Mouse (Mus musculus) T-helper 17 cell (primary cell): ENCODE measurements around the gene Nbr1.

Experiments used
- in situ Hi-C, 2 experiments: fragments of 300-600 bp; cut with MboI, MseI; formaldehyde crosslinking; loops; 1 replicate in 1 of 2; 2 replicates in 1 of 2; pipeline ENCODE4 v1.15.1; 2025; ENCODE audit warnings: high pct_unique_total_duplicates in 2 of 2

Gene Nbr1

GRCm38 (mm10) chr11:101551751-101552475 lies at the start of gene Nbr1, which contains the start of gene Brca1:
Nbr1 (plus strand) TSS chr11:101552149.
Brca1 (minus strand) TSS chr11:101551955.
- in situ Hi-C loops = loop anchor here in 1 of 2 experiments (5.0 kb wide), 1 partner anchor 70 kb away; no protein-coding TSS in a partner anchor

DNA sequence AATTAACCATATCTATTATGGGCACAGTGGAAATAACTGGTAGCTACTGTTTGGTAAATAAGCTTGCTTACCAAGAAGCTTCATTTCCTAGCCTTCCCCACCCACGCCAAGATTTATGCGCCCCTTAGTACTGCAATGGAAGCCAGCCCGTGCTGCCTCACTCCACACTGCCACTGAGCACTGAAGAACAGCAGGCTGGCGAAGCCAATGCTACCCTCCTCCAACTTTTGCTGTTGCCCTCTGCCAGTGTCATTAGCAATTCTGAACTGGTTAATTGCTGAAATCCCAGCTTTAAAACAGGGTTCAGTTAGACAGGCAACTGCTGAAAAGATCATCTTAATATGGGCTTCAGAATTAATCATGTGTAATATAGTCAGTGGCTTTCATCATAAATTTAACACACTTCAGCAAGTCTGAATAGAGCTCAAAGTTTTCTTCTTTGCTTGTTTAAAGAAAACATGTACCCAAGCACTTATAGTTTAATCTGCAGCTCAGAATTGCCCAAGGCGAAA lies 45.6 kb upstream of the Nbr1 start:
- in situ Hi-C loops = no loop called here

DNA sequence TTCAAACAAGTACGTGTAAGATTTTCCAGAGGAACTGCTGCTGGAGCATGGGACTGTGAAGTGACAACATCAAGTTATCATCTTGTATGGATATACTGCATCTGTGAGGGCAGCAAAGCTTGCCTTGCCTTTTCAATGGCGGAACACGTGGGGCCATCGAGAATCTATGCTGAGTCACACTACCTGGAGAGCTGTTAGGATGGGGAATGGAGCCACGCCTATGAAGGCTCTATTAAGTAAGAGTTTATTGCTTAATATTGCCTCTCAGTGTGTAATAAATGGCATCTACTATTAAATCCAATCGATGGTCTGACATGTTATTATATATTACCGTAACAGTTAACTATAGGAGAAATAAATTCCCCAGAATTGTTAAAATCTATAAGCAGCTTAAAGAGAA lies 44.9 kb upstream of the Nbr1 start:
- in situ Hi-C loops = no loop called here

- in situ Hi-C loops = no loop called here
Measured at GRCm38 (mm10) chr11:101518937-101519336, 33.0 kb upstream of the Nbr1 start.

DNA sequence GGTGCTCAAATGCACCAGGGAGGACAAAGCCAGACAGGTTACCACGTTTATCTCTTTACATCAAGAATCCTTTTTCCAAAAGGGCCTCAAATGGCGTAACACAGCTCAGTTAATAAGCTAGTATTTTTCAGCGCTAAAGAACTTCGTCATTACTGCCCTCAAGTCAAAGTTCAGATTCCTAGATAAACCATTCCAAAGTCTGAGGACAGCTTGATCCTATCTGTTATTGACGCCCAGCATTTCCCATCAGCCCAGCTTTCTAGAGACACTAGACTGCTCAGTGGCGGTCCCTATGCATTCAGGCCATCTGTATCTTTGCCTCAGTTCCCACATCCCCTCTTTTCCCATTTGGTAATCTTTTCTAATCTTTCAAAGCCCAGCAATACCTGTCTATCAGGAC lies 32.6 kb upstream of the Nbr1 start:
- in situ Hi-C loops = no loop called here

DNA sequence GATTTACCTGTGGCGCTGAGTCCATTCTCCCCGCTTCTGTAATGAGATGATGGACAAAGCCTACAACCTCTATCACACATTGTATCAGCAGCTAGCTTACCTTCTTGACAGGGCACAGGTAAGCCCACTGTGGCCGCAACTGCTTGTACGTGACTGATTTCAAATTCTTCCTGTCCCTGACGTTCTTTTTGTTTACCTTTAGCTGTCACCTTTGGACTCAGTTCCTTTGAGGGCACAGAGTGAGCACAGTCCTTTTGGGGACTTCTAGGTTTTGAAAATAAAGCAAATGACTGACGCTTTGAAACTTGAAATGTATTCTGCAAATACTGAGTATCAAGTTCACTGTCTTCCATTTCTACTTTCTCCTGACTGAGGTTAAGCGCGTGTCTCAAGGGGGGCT lies 27.5 kb upstream of the Nbr1 start:
- in situ Hi-C loops = no loop called here

GRCm38 (mm10) chr11:101525056-101525455 lies 26.9 kb upstream of the Nbr1 start:
- in situ Hi-C loops = no loop called here

GRCm38 (mm10) chr11:101525936-101526595 lies 25.9 kb upstream of the Nbr1 start:
- in situ Hi-C loops = no loop called here

GRCm38 (mm10) chr11:101526686-101527085 lies 25.3 kb upstream of the Nbr1 start:
- in situ Hi-C loops = no loop called here

- in situ Hi-C loops = no loop called here
Measured at GRCm38 (mm10) chr11:101543533-101543932, 8.4 kb upstream of the Nbr1 start.

- in situ Hi-C loops = no loop called here
Measured at GRCm38 (mm10) chr11:101544132-101544531, 7.8 kb upstream of the Nbr1 start.

GRCm38 (mm10) chr11:101548526-101548925 lies 3.4 kb upstream of the Nbr1 start:
- in situ Hi-C loops = no loop called here

GRCm38 (mm10) chr11:101552476-101553300 lies 739 bp downstream of the Nbr1 start:
- in situ Hi-C loops = loop anchor here in 1 of 2 experiments (5.0 kb wide), 1 partner anchor 70 kb away; no protein-coding TSS in a partner anchor

DNA sequence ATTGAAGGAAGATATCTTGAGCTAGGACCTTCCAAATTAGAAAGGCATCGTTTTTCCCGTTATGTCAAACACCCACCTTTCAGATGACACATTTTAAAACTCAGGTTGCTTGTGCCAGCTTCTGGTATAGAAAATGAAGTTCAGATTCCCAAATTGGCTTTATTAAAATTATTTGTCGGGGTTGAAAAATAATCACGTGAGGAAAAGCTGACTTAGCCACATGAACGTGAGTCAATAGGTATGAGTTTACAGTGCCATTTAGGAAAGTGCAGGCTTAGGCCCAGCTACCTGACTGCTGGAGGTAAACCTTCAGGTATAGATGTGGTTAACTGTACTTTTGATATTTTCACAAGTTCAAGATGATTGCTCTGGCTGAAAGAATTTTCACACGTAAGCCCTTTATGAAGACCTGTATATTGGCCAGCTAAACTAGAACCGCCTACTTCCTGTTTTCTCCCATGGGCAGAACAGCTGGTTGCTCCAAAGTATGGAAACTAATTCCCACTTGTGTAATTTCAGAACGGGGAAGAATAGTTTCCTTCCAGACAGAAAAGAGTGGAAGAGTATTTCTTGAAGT lies 1.5 kb downstream of the Nbr1 start:
- in situ Hi-C loops = loop anchor here in 1 of 2 experiments (5.0 kb wide), 1 partner anchor 69 kb away; no protein-coding TSS in a partner anchor

DNA sequence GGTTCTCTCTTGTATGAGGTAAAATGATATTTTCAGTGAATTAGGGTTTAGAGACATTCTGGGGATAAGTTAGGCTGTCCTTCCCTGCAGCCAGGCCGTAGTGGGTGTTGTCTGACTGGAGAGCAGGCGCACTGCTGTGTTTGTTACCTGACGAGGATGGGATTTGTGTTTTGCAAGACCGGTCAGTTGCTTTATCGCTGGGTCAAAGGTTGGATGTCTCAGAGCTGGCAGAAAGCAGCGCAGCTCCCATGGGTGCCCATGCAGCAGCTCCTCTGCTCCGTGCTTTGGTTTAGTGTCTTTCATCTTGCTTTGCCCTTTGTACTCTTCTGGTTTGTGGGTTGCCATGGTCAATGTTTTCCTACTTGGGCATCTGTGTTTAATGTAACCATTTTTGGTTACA lies 4.6 kb downstream of the Nbr1 start:
- in situ Hi-C loops = no loop called here

DNA sequence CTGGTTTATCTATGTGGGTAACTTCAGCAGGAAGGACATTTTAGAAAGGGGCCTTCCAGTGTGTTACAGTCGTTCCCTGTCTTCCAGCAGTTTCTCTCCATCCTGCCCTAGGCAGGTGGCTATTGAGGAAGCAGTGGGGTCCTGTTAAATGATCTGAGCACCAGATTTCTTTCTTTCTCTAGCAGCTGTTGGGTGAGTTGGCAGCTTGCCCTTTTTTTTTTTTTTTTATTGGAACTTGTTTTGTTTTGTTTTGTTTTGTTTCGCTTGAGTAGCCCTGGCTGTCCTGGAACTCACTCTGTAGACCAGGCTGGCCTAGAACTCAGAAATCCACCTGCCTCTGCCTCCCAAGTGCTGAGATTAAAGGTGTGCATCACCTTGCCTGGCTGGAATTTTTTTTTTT lies 5.0 kb downstream of the Nbr1 start:
- in situ Hi-C loops = no loop called here

DNA sequence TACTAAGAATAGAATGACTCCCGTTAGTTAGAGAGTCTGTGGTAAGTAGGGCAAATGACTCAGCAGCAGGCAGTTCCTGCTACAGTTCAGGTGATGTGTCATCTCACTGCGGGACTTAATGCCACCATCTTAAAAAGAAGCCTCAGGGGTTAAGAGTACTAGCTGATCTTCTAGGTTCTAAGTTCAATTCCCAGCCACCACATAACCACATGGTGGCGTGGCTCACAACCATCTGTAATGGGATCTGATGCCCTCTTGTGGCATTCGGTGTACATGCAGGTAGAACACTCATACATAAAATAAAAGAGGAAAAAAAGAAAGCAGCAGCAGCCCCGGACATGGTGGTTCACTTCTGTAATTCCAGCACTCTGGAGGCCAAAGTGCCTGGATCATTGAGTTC lies 10.4 kb downstream of the Nbr1 start:
- in situ Hi-C loops = no loop called here

DNA sequence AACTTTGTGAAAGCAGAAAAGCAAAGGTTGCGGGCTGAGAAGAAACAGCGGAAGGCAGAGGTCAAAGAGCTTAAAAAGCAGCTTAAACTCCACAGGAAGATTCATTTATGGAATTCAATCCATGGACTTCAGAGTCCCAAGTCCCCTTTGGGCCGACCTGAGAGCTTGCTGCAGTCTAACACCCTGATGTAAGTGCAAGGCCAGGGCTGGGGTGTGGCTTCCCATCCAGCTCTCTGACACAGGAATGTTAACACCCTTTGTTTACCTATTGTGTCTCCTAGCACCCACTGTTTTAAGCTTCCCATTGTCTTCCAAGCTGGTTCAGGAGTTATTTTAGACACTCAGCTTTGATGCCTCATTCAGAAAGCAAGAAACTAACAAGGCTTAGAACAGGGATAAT lies 16.5 kb downstream of the Nbr1 start:
- in situ Hi-C loops = no loop called here

DNA sequence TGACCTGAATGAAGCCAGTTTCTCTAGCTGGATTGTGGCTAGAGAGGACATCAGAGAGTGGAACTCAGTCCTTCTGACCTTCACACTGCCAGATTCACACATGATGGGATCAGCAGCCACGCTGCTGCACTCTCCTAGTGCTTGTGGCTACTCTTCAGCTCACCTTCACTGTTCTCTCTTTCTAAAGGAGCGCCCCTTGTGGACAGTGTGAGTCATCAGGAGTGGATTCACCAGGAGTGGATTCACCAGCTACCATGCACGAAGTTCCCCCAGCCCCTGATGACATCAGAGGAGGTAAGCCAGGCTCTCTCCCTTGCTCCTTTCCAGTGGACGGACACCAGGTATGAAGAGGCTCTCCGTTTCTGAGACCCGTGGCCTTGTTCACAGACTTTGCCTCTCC lies 24.2 kb downstream of the Nbr1 start:
- in situ Hi-C loops = no loop called here

- in situ Hi-C loops = no loop called here
Measured at GRCm38 (mm10) chr11:101581081-101581764, 29.3 kb downstream of the Nbr1 start.
